Mouse (Mus musculus): ENCODE results near the gene Cox20. TPM values are rescaled to one million over a fixed set of nuclear protein-coding genes. Genes with fewer than 3 reads are reported as not detected.
"Not testable (repeated sequence)": the region's sequence is repeated elsewhere in the genome, so short reads cannot be mapped to it uniquely, and the experiment has no call there.

The Cox20 gene
- 97.7 and 99.4 TPM in 2 replicates for polyA plus RNA-seq (2012; rRNA removed)

GRCm38 (mm10) chr1:178318389-178319184 is at the start of gene Cox20:
Cox20 (plus strand) TSS chr1:178319130.
- TF ChIP-seq CTCF (IDR thresholded peaks at IDR 0.05; ENCODE audit: borderline replicate concordance, insufficient read depth, low read depth, low read length) (no peak), POLR2A (IDR thresholded peaks at IDR 0.05; ENCODE audit: borderline replicate concordance, insufficient read depth, low read length) (peak; percentile 60; the same call in 1 of the 2 replicates)
- peaks cover 9% of the 10 kb centered on the region; the same call in 1 of the 2 replicates for H3K4me1 ChIP-seq (ENCODE audit: control insufficient read depth, insufficient read depth, low read length)
- peak within 1 kb of the TSS; percentile 76 for H3K4me3 ChIP-seq (replicated peaks; ENCODE audit: insufficient read depth, low read depth, low read length)
- WGBS: under 1% methylated on average over 83 of the region's 83 CpGs
- peak; percentile 97 to 98 for DNase-seq
- no peaks in the 10 kb centered on the region for H3K27me3 ChIP-seq (ENCODE audit: control insufficient read depth, insufficient read depth, low read length)
- H3K27ac ChIP-seq (ENCODE audit: insufficient read depth, low read length): peak within 1 kb of the TSS; percentile 93

GRCm38 (mm10) chr1:178270635-178271034 is 48.3 kb upstream of the Cox20 start:
- Histone ChIP-seq H3K27me3 (ENCODE audit: control insufficient read depth, insufficient read depth, low read length) (no peaks in the 10 kb centered on the region), H3K27ac (ENCODE audit: insufficient read depth, low read length) (no peak overlapping the region), H3K4me1 (ENCODE audit: control insufficient read depth, insufficient read depth, low read length) (no peaks in the 10 kb centered on the region), H3K4me3 (replicated peaks; ENCODE audit: insufficient read depth, low read depth, low read length) (no peak overlapping the region)
- 90% methylated on average over 6 of the region's 6 CpGs for WGBS
- no peak for TF ChIP-seq CTCF (IDR thresholded peaks at IDR 0.05; ENCODE audit: borderline replicate concordance, insufficient read depth, low read depth, low read length)
- no peak for TF ChIP-seq POLR2A (IDR thresholded peaks at IDR 0.05; ENCODE audit: borderline replicate concordance, insufficient read depth, low read length)
- DNase-seq: no peak

- no peaks in the 10 kb centered on the region for H3K27me3 ChIP-seq (ENCODE audit: control insufficient read depth, insufficient read depth, low read length)
- H3K4me1 ChIP-seq (ENCODE audit: control insufficient read depth, insufficient read depth, low read length): no peaks in the 10 kb centered on the region
- TF ChIP-seq POLR2A (IDR thresholded peaks at IDR 0.05; ENCODE audit: borderline replicate concordance, insufficient read depth, low read length): no peak
- TF ChIP-seq CTCF (IDR thresholded peaks at IDR 0.05; ENCODE audit: borderline replicate concordance, insufficient read depth, low read depth, low read length): no peak
- H3K4me3 ChIP-seq (replicated peaks; ENCODE audit: insufficient read depth, low read depth, low read length): no peak overlapping the region
- H3K27ac ChIP-seq (ENCODE audit: insufficient read depth, low read length): no peak overlapping the region
- DNase-seq: no peak
- WGBS: 54% methylated on average over 9 of the region's 9 CpGs
Observed at GRCm38 (mm10) chr1:178275174-178275730, 43.7 kb upstream of the Cox20 start.

GRCm38 (mm10) chr1:178275738-178276053 is 43.2 kb upstream of the Cox20 start:
- WGBS: 8% methylated on average over 11 of the region's 11 CpGs
- no peak for DNase-seq
- TF ChIP-seq CTCF (IDR thresholded peaks at IDR 0.05; ENCODE audit: borderline replicate concordance, insufficient read depth, low read depth, low read length) (no peak), POLR2A (IDR thresholded peaks at IDR 0.05; ENCODE audit: borderline replicate concordance, insufficient read depth, low read length) (no peak)
- H3K27me3 ChIP-seq (ENCODE audit: control insufficient read depth, insufficient read depth, low read length): no peaks in the 10 kb centered on the region
- H3K27ac ChIP-seq (ENCODE audit: insufficient read depth, low read length): 0 out of 2 replicates have a peak overlapping the region, but pooled peaks have one; percentile 56
- H3K4me1 ChIP-seq (ENCODE audit: control insufficient read depth, insufficient read depth, low read length): no peaks in the 10 kb centered on the region
- H3K4me3 ChIP-seq (replicated peaks; ENCODE audit: insufficient read depth, low read depth, low read length): peak overlapping the region; percentile 66

- TF ChIP-seq POLR2A (IDR thresholded peaks at IDR 0.05; ENCODE audit: borderline replicate concordance, insufficient read depth, low read length): no peak
- TF ChIP-seq CTCF (IDR thresholded peaks at IDR 0.05; ENCODE audit: borderline replicate concordance, insufficient read depth, low read depth, low read length): no peak
- Histone ChIP-seq H3K4me1 (ENCODE audit: control insufficient read depth, insufficient read depth, low read length) (no peaks in the 10 kb centered on the region), H3K4me3 (replicated peaks; ENCODE audit: insufficient read depth, low read depth, low read length) (peak overlapping the region; percentile 66), H3K27me3 (ENCODE audit: control insufficient read depth, insufficient read depth, low read length) (no peaks in the 10 kb centered on the region), H3K27ac (ENCODE audit: insufficient read depth, low read length) (peak overlapping the region; percentile 56; the same call in 1 of the 2 replicates)
- DNase-seq: peak; percentile 76 to 77
- under 1% methylated on average over 81 of the region's 87 CpGs for WGBS
Observed at GRCm38 (mm10) chr1:178276054-178276911, 42.6 kb upstream of the Cox20 start.

- not testable (repeated sequence) for DNase-seq; H3K27me3 ChIP-seq (ENCODE audit: control insufficient read depth, insufficient read depth, low read length); H3K4me1 ChIP-seq (ENCODE audit: control insufficient read depth, insufficient read depth, low read length); H3K27ac ChIP-seq (ENCODE audit: insufficient read depth, low read length); H3K4me3 ChIP-seq (replicated peaks; ENCODE audit: insufficient read depth, low read depth, low read length)
- WGBS: 80% methylated on average over 3 of the region's 3 CpGs
Observed at GRCm38 (mm10) chr1:178283314-178283713, 35.6 kb upstream of the Cox20 start.

GRCm38 (mm10) chr1:178283946-178284720 is 34.8 kb upstream of the Cox20 start:
- TF ChIP-seq POLR2A (IDR thresholded peaks at IDR 0.05; ENCODE audit: borderline replicate concordance, insufficient read depth, low read length) (no peak), CTCF (IDR thresholded peaks at IDR 0.05; ENCODE audit: borderline replicate concordance, insufficient read depth, low read depth, low read length) (no peak)
- DNase-seq: no peak
- WGBS: 78% methylated on average over 2 of the region's 2 CpGs
- H3K27ac ChIP-seq (ENCODE audit: insufficient read depth, low read length): no peak overlapping the region
- no peaks in the 10 kb centered on the region for H3K27me3 ChIP-seq (ENCODE audit: control insufficient read depth, insufficient read depth, low read length)
- no peak overlapping the region for H3K4me3 ChIP-seq (replicated peaks; ENCODE audit: insufficient read depth, low read depth, low read length)
- H3K4me1 ChIP-seq (ENCODE audit: control insufficient read depth, insufficient read depth, low read length): no peaks in the 10 kb centered on the region

Data from cerebellum, adult 2 months (tissue).